Mouse (Mus musculus) erythroblast, embryonic 14.5 days (primary cell): ENCODE results near the gene Paip2b. TPM values are rescaled to one million over a fixed set of nuclear protein-coding genes. Genes with fewer than 3 reads are reported as not detected.
"Not testable (repeated sequence)": the region's sequence is repeated elsewhere in the genome, so short reads cannot be mapped to it uniquely, and the experiment has no call there.

ENCODE experiments used
- H3K27me3 ChIP-seq: 2 replicates; pipeline ENCODE4 v1.6.1; 2012; ENCODE audit warnings: inconsistent platforms; ENCODE audit not compliant: control insufficient read depth
- H3K36me3 ChIP-seq: 2 replicates; pipeline ENCODE4 v1.6.1; 2012; ENCODE audit warnings: mild to moderate bottlenecking, inconsistent platforms; ENCODE audit not compliant: control insufficient read depth
- H3K4me1 ChIP-seq: 2 replicates; pipeline ENCODE4 v1.6.1; 2012; ENCODE audit warnings: inconsistent platforms; ENCODE audit not compliant: control insufficient read depth
- H3K4me3 ChIP-seq: replicated peaks from 2 replicates; pipeline ENCODE3; 2012; ENCODE audit warnings: moderate library complexity, mild to moderate bottlenecking, inconsistent platforms
- H3K9me3 ChIP-seq: 2 replicates; pipeline ENCODE4 v1.6.1; 2012; ENCODE audit warnings: low read length, inconsistent platforms, mixed read lengths; ENCODE audit not compliant: control insufficient read depth
- GATA1 ChIP-seq: IDR thresholded peaks from 2 replicates; pipeline ENCODE4 v1.6.1; 2012; ENCODE audit warnings: low read length, inconsistent platforms, mixed read lengths
- TAL1 ChIP-seq: IDR thresholded peaks from 3 replicates; pipeline ENCODE4 v1.6.1; 2012; ENCODE audit warnings: low read length, inconsistent platforms, mixed read lengths
- polyA plus RNA-seq: library from polyadenylated mRNA; stranded (reverse); fragments of >175 nt; gene quantifications from 2 replicates; pipeline ENCODE4 v1.2.3, GENCODE M21; 2012

Gene Paip2b
- polyA plus RNA-seq, 1 experiment = 0.42 TPM

GRCm38 (mm10) chr6:83818996-83819395 lies 12.5 kb downstream of the Paip2b start:
- no peak for TF ChIP-seq TAL1
- TF ChIP-seq GATA1 = no peak
- H3K27me3 ChIP-seq = no peaks in the 10 kb centered on the region
- no peaks in the 10 kb centered on the region; the same call in 1 of the 2 replicates for H3K9me3 ChIP-seq
- no peak overlapping the region for H3K4me3 ChIP-seq
- no peaks in the 10 kb centered on the region for H3K4me1 ChIP-seq
- peaks cover under 1% of the 10 kb centered on the region for H3K36me3 ChIP-seq

- TF ChIP-seq GATA1 (no peak), TAL1 (no peak)
- Histone ChIP-seq H3K36me3 (peaks cover 11% of the 10 kb centered on the region), H3K27me3 (no peaks in the 10 kb centered on the region), H3K4me1 (no peaks in the 10 kb centered on the region), H3K4me3 (no peak overlapping the region), H3K9me3 (no peaks in the 10 kb centered on the region; the same call in 1 of the 2 replicates)
Measured at GRCm38 (mm10) chr6:83815801-83816200, 15.7 kb downstream of the Paip2b start.

- peaks cover 17% of the 10 kb centered on the region; the same call in 1 of the 2 replicates for H3K36me3 ChIP-seq
Measured at GRCm38 (mm10) chr6:83802846-83803245, 28.7 kb downstream of the Paip2b start.

GRCm38 (mm10) chr6:83802033-83802432 lies 29.5 kb downstream of the Paip2b start:
- no peak for TF ChIP-seq TAL1
- TF ChIP-seq GATA1 = no peak

More at GRCm38 (mm10) chr6:83802846-83803245, 28.7 kb downstream of the Paip2b start:
- H3K9me3 ChIP-seq = no peaks in the 10 kb centered on the region
- H3K27me3 ChIP-seq = no peaks in the 10 kb centered on the region
- no peaks in the 10 kb centered on the region for H3K4me1 ChIP-seq
- no peak overlapping the region for H3K4me3 ChIP-seq
- TF ChIP-seq TAL1 (no peak), GATA1 (no peak)

GRCm38 (mm10) chr6:83796686-83797085 lies 34.9 kb downstream of the Paip2b start:
- no peak overlapping the region for H3K4me3 ChIP-seq
- H3K27me3 ChIP-seq = peaks cover 13% of the 10 kb centered on the region
- peaks cover 4% of the 10 kb centered on the region; the same call in 1 of the 2 replicates for H3K36me3 ChIP-seq
- TF ChIP-seq GATA1 (no peak), TAL1 (no peak)
- H3K9me3 ChIP-seq = no peaks in the 10 kb centered on the region
- H3K4me1 ChIP-seq = peaks cover 19% of the 10 kb centered on the region

More at GRCm38 (mm10) chr6:83802033-83802432, 29.5 kb downstream of the Paip2b start:
- peaks cover 14% of the 10 kb centered on the region; the same call in 1 of the 2 replicates for H3K36me3 ChIP-seq
- no peaks in the 10 kb centered on the region for H3K4me1 ChIP-seq
- H3K9me3 ChIP-seq = no peaks in the 10 kb centered on the region
- H3K4me3 ChIP-seq = no peak overlapping the region
- H3K27me3 ChIP-seq = peaks cover 1% of the 10 kb centered on the region; the same call in 1 of the 2 replicates

- Histone ChIP-seq H3K36me3 (no peaks in the 10 kb centered on the region; the same call in 1 of the 2 replicates), H3K4me3 (peak overlapping the region; percentile 72), H3K27me3 (peaks cover 13% of the 10 kb centered on the region), H3K4me1 (peaks cover 19% of the 10 kb centered on the region), H3K9me3 (peaks cover 3% of the 10 kb centered on the region)
- TF ChIP-seq TAL1 (no peak), GATA1 (no peak)
Measured at GRCm38 (mm10) chr6:83795492-83795900, 36.0 kb downstream of the Paip2b start.

GRCm38 (mm10) chr6:83794760-83795296 lies 36.7 kb downstream of the Paip2b start, which contains the start of gene Nagk:
Gene Nagk, plus strand, starts transcription at chr6:83794982.
- Histone ChIP-seq H3K4me1 (peaks cover 19% of the 10 kb centered on the region), H3K9me3 (peaks cover 3% of the 10 kb centered on the region), H3K4me3 (peak within 1 kb of the TSS; percentile 72), H3K36me3 (no peaks in the 10 kb centered on the region; the same call in 1 of the 2 replicates), H3K27me3 (peaks cover 13% of the 10 kb centered on the region)
- TF ChIP-seq TAL1 (no peak), GATA1 (no peak)

- TF ChIP-seq GATA1 (no peak), TAL1 (no peak)
- Histone ChIP-seq H3K4me3 (no peak overlapping the region), H3K36me3 (no peaks in the 10 kb centered on the region), H3K27me3 (peaks cover 8% of the 10 kb centered on the region), H3K9me3 (peaks cover 3% of the 10 kb centered on the region), H3K4me1 (peaks cover 19% of the 10 kb centered on the region)
Measured at GRCm38 (mm10) chr6:83791251-83791890, 40.2 kb downstream of the Paip2b start.

- H3K9me3 ChIP-seq, H3K4me3 ChIP-seq, H3K36me3 ChIP-seq, H3K27me3 ChIP-seq: not testable (repeated sequence)
- peaks cover 17% of the 10 kb centered on the region for H3K4me1 ChIP-seq
Measured at GRCm38 (mm10) chr6:83790533-83790932, 41.0 kb downstream of the Paip2b start.

GRCm38 (mm10) chr6:83788554-83788953 lies 43.0 kb downstream of the Paip2b start:
- Histone ChIP-seq H3K27me3 (no peaks in the 10 kb centered on the region), H3K9me3 (peaks cover 3% of the 10 kb centered on the region), H3K36me3 (no peaks in the 10 kb centered on the region), H3K4me1 (no peaks in the 10 kb centered on the region), H3K4me3 (no peak overlapping the region)
- TF ChIP-seq TAL1 (no peak), GATA1 (no peak)
